ENCODE assay signal across 21 mouse cellular contexts in the genomic region with DNA sequence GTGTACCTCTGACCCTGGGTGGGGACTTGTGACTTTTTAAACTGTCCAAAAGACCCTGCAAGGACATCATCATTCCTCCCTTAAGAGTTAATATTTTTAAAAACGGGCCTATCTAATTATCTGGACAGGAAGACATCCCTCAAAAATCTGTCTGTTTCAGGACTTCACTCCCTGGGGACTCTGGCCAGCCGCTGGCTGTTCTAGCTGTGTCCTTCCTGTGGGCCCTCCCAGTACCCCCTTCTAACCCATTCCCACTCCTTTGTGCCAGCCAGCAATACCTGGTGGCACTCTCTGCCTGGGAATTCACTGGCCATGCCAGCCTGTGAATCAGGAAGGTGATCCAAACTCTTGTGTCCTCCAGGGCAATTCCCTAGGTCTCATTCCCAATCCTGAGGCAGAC. TPM values are rescaled to one million over a fixed set of nuclear protein-coding genes. Genes with fewer than 3 reads are reported as not detected.
DNase-seq lines count a peak whose midpoint lies in the region; ATAC-seq and TF ChIP-seq lines count a peak whose summit lies in the region.
"Had no signal": no experiment of that assay in that cellular context is flagged by ENCODE, and none has a peak within 500 bp of the region (broad histone marks: within the 10 kb centered on the region; RNA-seq: fewer than 3 reads in every experiment).

No protein-coding gene starts in this region.

- DNase-seq in kidney, adult 2 months = peak; percentile 59
- DNase-seq in kidney, adult 18-20 months = no peak
- peak; percentile 32 for DNase-seq in lung, postnatal 10 days
- no peak for DNase-seq in lung, adult 18-20 months
- DNase-seq in kidney, postnatal 10 days = peak; percentile 71
- peak; percentile 54 to 71 for DNase-seq in kidney, postnatal 4 days
- no peak for DNase-seq in layer of hippocampus, adult 9-10 months (ENCODE audit: low spot score)
- DNase-seq: cerebellum, adult 11 months; cerebellum, adult 8-10 months; cerebellum, postnatal 14 days; embryo, embryonic 11 days; gastrocnemius, postnatal 14 days; heart, postnatal 36 days had no signal

- H3K27me3 ChIP-seq in kidney, adult 2 months (replicated peaks; ENCODE audit: control insufficient read depth, insufficient read depth, low read length) = no peaks in the 10 kb centered on the region
- H3K27me3 ChIP-seq: CH12.LX; embryonic facial prominence, embryonic 15.5 days; forebrain, embryonic 15.5 days; heart, embryonic 12.5 days; hindbrain, embryonic 15.5 days; Patski had no signal

- ATAC-seq in erythroblast, adult 5-6 weeks (replicated peaks; ENCODE audit: low FRiP score, poor library complexity, severe bottlenecking) = no peak
- ATAC-seq: activated CD4-positive, CD25-positive, alpha-beta regulatory T cell, adult 4 months; forebrain, embryonic 15.5 days; Patski had no signal

- no peak overlapping the region for H3K27ac ChIP-seq in kidney, adult 2 months (ENCODE audit: insufficient read depth, low read depth, low read length)
- H3K27ac ChIP-seq: embryonic facial prominence, embryonic 15.5 days; forebrain, embryonic 15.5 days; hindbrain, embryonic 15.5 days had no signal

- WGBS in kidney, adult 2 months = 56% methylated on average over 2 of the region's 2 CpGs

- no peak overlapping the region for H3K4me3 ChIP-seq in kidney, adult 2 months (ENCODE audit: insufficient read depth, low read depth, low read length)
- H3K4me3 ChIP-seq: embryonic facial prominence, embryonic 15.5 days; forebrain, embryonic 15.5 days; heart, embryonic 12.5 days; hindbrain, embryonic 15.5 days had no signal

- H3K36me3 ChIP-seq in kidney, adult 2 months (ENCODE audit: control insufficient read depth, insufficient read depth, low read length) = no peaks in the 10 kb centered on the region
- H3K36me3 ChIP-seq: embryonic facial prominence, embryonic 15.5 days; forebrain, embryonic 15.5 days; heart, embryonic 12.5 days; hindbrain, embryonic 15.5 days had no signal

- no peak for TF ChIP-seq POLR2A in kidney, adult 2 months (IDR thresholded peaks at IDR 0.05; ENCODE audit: low read depth, low read length)

- TF ChIP-seq CTCF in kidney, adult 2 months (conservative IDR thresholded peaks at IDR 0.05; ENCODE audit: insufficient read depth, insufficient read length, low read depth, low read length) = no peak

- H3K4me1 ChIP-seq in kidney, adult 2 months (ENCODE audit: control insufficient read depth, insufficient read depth, low read length) = peaks cover 7% of the 10 kb centered on the region; the same call in 1 of the 2 replicates
- H3K4me1 ChIP-seq: hindbrain, embryonic 15.5 days had no signal

RNA-seq across cellular contexts. Expression of a gene that starts 29.1 kb away (rescaled TPM):
- 73.4 and 83.4 TPM in 2 replicates for polyA plus RNA-seq in kidney, adult 2 months (2012; rRNA removed)
- 103 and 116 TPM in 2 replicates for total RNA-seq in erythroblast, adult 5-6 weeks (2015; ENCODE audit: low replicate concordance)
- 73.9 and 154 TPM in 2 replicates for total RNA-seq in erythroblast, adult 5-6 weeks (2017; ENCODE audit: low replicate concordance)
- total RNA-seq: CH12.LX had no signal
- polyA plus RNA-seq: Patski had no signal

Comparison
In these comparisons a context has a peak if more than half of its experiments do, and no peak if none do; other contexts are left out.
1. DNase-seq: peak in kidney, adult 2 months (single experiment), lung, postnatal 10 days (single experiment), kidney, postnatal 10 days (single experiment) and kidney, postnatal 4 days (2 of 2); none in kidney, adult 18-20 months (single experiment), lung, adult 18-20 months (0 of 2) and layer of hippocampus, adult 9-10 months (single experiment).